Mouse (Mus musculus) retina, embryonic 14.5 days (tissue): ENCODE results near the gene Zfp804a.

ENCODE experiments used
- DNase-seq: peaks from one replicate; pipeline ENCODE4 v3.0.0-alpha.2; 2015; ENCODE audit warnings: low spot score

Gene Zfp804a

GRCm38 (mm10) chr2:82282591-82283269 lies 229.7 kb downstream of the Zfp804a start:
- DNase-seq: no peak

GRCm38 (mm10) chr2:82294932-82295493 lies 242.0 kb downstream of the Zfp804a start:
- DNase-seq: no peak
